Mouse (Mus musculus) G1E (cell line): Measurements from ENCODE around the gene Brwd1.

Source experiments
- CTCF ChIP-seq: IDR thresholded peaks from 2 replicates; pipeline ENCODE4 v1.5.1; 2012; ENCODE audit warnings: low read depth, low read length, inconsistent platforms, mixed read lengths
- POLR2AphosphoS5 ChIP-seq: IDR thresholded peaks from 2 replicates; pipeline ENCODE4 v1.6.1; 2012; ENCODE audit warnings: low read depth, low read length, inconsistent platforms; ENCODE audit not compliant: insufficient replicate concordance
- TAL1 ChIP-seq: conservative IDR thresholded peaks from 2 replicates; pipeline ENCODE4 v1.6.1; 2012; ENCODE audit warnings: low read depth, low read length, inconsistent platforms, mixed read lengths

- TF ChIP-seq TAL1 (no peak), POLR2AphosphoS5 (no peak), CTCF (no peak)
Observed at GRCm38 (mm10) chr16:96127288-96127656, 44.9 kb upstream of the Brwd1 start.
